Mouse (Mus musculus): ENCODE data around the gene Cryba4.

DNA sequence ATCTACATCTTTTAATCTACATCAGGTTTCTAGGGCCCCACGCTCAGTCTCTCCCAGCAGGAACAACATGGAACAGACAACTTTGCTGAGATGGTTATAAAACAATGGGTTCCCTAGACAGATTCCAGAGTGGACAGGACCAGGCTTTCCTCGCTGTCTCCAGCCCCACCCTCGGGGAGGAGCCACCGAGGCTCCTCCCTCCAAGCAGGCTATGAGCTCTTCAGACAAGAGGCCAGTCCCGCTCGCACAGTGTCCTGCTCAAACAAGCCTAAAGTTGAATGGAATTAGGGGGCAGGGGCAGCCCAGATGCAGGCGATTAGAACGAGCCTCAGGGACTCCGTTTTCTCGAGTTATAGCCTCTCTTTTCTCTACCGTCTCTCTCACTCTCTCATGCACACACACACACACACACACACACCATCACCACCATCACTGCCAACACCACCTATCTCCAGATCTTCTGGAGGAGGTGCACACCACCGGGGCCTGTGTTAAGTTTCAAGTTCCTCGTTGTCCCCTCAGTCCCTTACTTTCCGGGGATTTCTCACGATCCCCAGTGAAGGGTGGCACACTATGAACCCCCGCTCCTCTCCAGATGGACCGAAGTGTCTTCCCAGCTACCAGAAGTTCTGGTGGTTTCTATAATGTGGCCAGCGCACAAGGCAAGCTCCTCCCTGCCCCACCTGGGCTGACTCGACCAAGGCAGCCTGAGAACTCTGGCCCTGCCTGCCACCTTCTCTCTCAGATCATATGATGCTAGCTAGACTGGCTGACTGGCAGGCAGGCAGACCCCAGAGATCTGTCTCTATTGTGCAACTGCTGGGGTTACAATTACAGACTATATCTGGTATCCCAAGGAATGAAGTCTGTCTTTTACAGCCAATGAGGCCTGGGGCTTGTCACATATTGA, 38.7 kb downstream of the Cryba4 start:
- TF ChIP-seq POLR2A (IDR thresholded peaks at IDR 0.05; ENCODE audit: extremely low read depth, insufficient read depth, low read length) (no peak), CTCF (IDR thresholded peaks at IDR 0.05; ENCODE audit: low read depth, low read length) (no peak)
